Mouse (Mus musculus): ENCODE measurements around the gene Gm20458. TPM values are rescaled to one million over a fixed set of nuclear protein-coding genes. Genes with fewer than 3 reads are reported as not detected.

Gm20458 gene
- total RNA-seq, 1 experiment from 2014 or later = 0.82 TPM

- DNase-seq = no peak
These were observed 38.5 kb downstream of the Gm20458 start for GRCm38 (mm10) chr2:164499317-164499716.

- peak; percentile 78 for DNase-seq
These were observed 39.7 kb downstream of the Gm20458 start for GRCm38 (mm10) chr2:164500511-164500910.

GRCm38 (mm10) chr2:164504919-164505318, 44.2 kb downstream of the Gm20458 start:
- no peak for DNase-seq

DNA sequence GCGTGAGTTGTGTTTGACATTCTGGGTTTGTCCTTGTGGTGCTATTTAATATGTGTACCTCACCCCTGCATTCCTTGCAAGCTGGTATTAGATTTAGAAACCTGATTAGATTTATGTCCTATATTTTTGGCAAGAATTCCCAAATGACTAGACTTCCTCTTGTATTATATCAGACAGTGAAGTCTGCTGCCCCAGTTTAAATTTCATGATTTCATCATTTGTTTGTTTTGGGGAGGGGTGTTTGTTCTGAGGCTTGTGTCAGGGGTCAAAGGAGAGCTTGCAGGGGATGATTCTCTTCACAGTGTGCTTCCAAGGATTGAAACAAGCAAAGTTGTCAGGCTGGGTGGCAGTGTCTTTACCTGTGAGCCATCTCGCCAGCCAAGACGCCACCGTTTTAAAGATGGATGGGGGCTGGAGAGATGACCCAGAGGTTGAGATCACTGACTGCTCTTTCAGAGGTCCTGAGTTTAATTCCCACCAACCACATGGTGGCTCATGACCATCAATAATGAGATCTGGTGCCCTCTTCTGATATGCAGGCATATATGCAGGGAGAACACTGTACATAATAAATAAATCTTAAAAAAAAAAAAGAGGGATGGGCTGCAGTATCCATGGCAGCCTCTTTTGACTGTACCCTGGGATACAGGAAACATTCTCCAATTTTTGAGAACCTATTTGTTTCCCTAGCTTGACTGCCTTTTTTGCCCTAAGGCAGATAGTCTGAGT, 45.0 kb downstream of the Gm20458 start:
- DNase-seq = no peak

- no peak for DNase-seq
These were observed 47.0 kb downstream of the Gm20458 start for GRCm38 (mm10) chr2:164507811-164508210.

GRCm38 (mm10) chr2:164510621-164511190, 49.9 kb downstream of the Gm20458 start:
- DNase-seq = no peak

DNA sequence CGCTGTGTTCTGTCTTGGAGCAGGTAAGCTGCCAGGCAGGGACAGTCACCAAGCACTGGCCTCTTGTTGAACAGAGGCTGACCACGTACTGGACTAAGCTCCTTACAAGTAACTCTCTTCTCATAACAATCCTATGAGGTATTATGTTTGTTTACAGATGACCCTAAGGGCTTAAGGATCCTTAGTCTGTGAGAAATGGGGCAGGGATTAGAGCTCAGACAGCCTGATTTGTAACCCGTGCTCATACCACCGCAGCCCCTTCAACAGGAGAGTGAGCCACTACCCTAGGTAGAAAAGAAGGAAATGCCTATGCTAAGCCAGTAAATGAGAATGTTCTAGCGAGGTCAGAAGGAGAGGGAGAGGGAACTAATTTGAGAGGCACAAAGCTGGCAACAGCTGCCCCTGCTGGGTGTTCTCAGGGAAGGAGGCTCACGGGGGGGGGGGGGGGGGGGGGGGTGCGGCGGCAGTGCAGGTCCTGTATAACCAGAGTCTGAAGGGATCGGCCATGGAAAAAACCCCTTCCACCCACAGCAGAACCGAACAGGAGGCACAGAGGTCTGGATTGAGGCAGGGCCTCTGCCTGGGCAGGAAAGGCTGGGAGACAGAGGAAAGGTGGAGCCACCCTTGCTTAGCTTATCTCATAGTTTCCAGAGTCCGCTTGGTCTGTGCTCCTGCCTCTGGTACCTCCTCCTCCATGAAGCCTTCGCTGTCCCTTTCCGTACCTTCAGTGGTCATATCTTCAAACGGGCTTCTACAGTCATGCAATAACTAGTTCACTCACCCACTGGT, 51.5 kb downstream of the Gm20458 start:
- DNase-seq = no peak

- DNase-seq = peak; percentile 68
These were observed 52.6 kb downstream of the Gm20458 start for GRCm38 (mm10) chr2:164513389-164513788.

DNA sequence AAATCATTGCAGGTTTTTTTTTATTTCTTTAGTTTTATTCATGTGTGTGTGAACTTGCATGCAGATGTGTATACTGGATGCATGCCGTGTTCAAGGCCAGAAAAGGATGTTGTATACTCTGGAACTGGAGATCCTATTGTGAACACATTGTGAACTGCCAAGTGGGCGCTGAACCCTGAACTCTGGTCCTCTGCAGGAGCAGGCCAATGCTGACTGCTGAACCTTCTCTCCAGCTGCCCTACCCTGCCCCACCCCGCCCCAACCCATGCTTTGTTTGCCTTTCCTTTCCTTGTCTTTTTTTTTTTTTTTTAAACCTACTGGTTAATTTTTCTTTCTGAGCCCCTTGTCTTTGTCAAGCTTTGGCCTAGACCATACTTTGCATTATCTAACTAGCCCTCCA, 54.1 kb downstream of the Gm20458 start:
- no peak for DNase-seq

- DNase-seq = no peak
These were observed 55.1 kb downstream of the Gm20458 start for GRCm38 (mm10) chr2:164515897-164516296.

DNA sequence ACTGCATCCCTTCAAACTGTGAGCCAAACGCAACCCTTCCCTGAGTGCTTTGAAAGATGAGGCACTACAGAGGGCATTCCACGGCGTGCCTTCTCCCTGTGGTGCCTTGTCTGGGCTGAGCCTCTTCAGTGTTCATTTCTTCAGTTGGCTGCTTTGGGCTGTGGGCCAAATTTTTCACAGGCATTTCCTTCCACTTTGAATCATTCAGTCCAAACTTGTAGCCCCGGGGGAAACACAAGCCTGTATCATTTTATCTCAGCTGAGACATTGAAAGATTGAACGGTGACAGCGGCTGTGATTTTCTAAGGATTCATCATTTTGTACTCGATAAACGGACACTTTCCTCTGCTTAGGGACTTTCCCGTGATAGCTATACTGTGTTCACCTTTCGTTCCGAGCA, 55.8 kb downstream of the Gm20458 start:
- no peak for DNase-seq

- DNase-seq = peak; percentile 85
These were observed 56.9 kb downstream of the Gm20458 start for GRCm38 (mm10) chr2:164517485-164518221.

GRCm38 (mm10) chr2:164518266-164519170, 57.8 kb downstream of the Gm20458 start:
- no peak for DNase-seq

GRCm38 (mm10) chr2:164519171-164519526, 58.4 kb downstream of the Gm20458 start:
- DNase-seq = no peak

- DNase-seq = peak; percentile 80
These were observed 60.0 kb downstream of the Gm20458 start for GRCm38 (mm10) chr2:164520782-164521181.

- no peak for DNase-seq
These were observed 61.1 kb downstream of the Gm20458 start for GRCm38 (mm10) chr2:164521841-164522240.

- no peak for DNase-seq
These were observed 61.5 kb downstream of the Gm20458 start for GRCm38 (mm10) chr2:164522280-164522679.

DNA sequence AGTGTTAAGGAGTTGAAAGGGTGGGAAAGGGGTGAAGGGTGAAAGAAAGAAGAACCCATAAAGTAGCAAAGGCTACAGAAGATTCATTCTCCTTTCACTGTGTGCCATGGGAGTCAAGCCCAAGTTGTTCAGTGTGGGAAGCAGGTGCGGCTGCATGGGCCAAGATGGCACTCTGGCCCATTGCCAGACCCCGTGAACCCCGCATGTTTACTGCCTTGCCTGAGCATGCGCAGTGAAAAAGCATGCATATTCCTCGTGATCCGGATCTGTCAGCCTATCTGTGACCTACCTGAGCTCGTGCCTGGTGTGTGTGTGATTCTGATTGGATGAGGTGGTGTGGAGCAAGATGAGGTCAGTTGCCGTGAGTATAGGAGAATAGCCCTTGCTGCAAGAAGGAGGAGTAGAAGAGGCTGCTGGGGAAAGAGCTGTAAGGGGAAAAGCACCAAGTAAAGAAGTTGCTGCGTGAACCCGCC, 62.6 kb downstream of the Gm20458 start:
- no peak for DNase-seq

DNA sequence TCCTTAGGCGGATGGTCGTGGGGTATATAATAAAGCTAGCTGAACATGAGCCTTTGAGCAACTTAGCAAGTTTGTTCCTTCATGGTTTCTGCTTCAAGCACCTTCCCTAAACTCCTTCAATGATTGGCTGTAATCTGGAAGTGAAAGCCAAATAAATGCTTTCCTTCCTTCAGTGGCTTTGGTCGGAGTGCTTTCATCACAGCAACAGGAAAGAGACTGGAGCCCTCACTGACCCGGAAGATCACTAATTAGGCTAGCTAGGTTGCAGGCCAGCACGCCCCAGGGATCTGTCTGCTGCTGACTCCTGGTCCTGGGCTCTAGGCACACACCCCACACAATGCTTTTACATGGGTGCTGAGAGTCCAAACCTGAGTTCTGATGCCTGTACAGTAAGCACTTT, 67.8 kb downstream of the Gm20458 start:
- no peak for DNase-seq

DNA sequence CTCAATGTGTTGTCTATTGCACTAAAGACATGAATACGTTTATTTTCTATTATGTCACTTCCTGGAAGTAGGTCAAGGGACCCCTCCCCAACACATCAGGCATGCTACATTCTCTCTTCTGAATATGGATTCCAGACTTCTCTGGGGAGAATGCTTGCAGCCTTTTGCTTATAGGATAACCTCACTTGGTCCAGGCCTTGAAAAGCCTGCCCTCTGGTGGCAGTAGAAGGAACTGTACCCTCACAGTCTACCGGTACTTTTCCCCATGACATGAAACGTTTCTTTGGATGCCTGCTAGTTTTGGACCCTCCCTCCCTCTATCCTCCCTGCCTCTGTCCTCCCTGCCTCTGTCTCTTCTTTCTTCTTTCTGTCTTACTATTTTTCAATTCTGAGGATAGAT, 70.4 kb downstream of the Gm20458 start:
- peak; percentile 76 for DNase-seq

- DNase-seq = no peak
These were observed 73.5 kb downstream of the Gm20458 start for GRCm38 (mm10) chr2:164534315-164534714.
